Mouse (Mus musculus): ENCODE measurements around the gene Olfr611.
"Not testable (repeated sequence)": the region's sequence is repeated elsewhere in the genome, so short reads cannot be mapped to it uniquely, and the experiment has no call there.

The Olfr611 gene

GRCm38 (mm10) chr7:103520746-103521145, at the start of gene Olfr611:
TSS of gene Olfr611 (minus strand) at chr7:103520846.
- DNase-seq = not testable (repeated sequence)

DNA sequence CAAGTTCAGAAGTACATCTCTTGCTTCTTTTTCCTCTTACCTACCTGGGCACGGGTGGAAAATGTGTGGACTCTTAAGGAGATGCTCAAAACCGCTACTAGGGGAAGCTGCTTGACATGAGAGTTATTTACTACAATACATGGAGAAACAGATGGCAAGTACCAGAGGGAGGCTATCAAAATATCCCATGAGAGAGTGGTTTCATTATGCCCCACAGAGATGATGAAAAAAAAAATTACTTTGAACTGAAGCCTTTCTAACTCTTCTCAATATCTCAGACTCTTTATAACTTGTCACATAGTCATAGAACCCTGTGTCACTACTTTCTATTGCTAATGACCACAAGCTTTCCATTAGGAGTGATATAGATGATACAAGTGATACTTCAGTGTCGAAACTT, 48.4 kb upstream of the Olfr611 start, which contains the start of gene Olfr616:
Gene Olfr616, minus strand, starts transcription at position 101 of the 400 bp plus-strand sequence.
- DNase-seq = no peak

DNA sequence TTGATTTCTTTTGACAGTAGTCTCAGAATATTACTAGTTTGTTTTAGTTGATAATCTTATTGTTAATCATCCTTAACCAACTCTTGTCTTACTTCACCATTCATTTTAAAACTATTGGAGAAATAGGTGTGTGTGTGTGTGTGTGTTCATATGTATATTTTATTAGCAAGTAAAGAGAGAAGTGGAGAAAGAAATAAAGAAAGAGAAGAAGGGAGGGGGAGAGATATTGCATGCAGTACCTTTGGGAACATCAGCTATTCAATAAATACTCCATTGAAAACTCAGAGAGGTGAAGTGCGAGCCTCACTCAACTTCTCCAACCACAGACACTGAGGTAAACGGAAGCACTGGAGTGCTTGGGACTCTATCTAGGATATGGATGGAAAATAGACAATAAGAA, 35.1 kb upstream of the Olfr611 start, which contains the start of gene Olfr615:
Gene Olfr615, plus strand, starts transcription at position 301 of the 400 bp plus-strand sequence.
- no peak for DNase-seq

DNA sequence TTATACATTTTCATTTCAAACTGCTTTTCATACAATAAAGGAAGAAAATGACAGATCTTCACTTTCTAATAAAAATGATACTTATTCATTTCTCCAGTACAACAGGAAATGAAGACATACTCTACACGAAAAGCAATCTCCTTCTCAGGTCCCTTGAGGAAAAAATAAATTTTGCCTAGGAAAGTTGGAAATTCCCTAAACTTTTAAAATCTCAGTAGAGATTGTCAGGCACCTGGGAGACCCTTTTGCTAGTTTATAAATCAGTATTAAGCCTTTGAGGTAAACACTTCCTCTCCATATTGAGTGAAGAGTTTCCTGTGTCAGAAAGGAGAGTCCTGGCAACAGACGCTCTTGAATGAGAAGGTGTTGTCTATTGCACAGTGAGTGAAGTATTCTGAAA, 27.1 kb upstream of the Olfr611 start, which contains the start of gene Olfr613:
Gene Olfr613, plus strand, starts transcription at position 301 of the 400 bp plus-strand sequence.
- DNase-seq = no peak

GRCm38 (mm10) chr7:103542617-103543016, 22.0 kb upstream of the Olfr611 start, which contains the start of gene Olfr612:
TSS of gene Olfr612 (minus strand) at chr7:103542717.
- not testable (repeated sequence) for DNase-seq

- no peak for DNase-seq
Observed at GRCm38 (mm10) chr7:103512022-103512421, 8.6 kb downstream of the Olfr611 start, which contains the start of gene Olfr610. TSS of gene Olfr610 (minus strand) at chr7:103512122.

DNA sequence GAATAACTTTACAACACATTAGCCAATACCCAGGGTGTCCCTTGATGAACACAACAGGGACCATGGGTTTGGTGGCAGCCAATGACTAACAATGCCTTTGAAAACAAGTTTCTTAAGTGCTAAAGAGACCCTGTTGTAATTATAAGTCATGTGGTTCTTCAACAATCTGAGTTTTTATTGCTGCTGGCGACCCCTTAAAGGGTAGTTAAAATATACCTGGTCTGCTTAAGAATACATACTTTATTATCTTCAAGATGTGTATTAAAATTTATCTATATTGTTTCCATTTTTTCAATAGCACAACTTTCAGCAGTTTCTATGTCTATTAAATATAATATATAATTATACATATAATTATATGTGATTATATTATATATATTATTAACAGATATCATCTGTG, 22.7 kb downstream of the Olfr611 start, which contains the start of gene Olfr609:
Gene Olfr609, minus strand, starts transcription at position 101 of the 400 bp plus-strand sequence.
- no peak for DNase-seq

DNA sequence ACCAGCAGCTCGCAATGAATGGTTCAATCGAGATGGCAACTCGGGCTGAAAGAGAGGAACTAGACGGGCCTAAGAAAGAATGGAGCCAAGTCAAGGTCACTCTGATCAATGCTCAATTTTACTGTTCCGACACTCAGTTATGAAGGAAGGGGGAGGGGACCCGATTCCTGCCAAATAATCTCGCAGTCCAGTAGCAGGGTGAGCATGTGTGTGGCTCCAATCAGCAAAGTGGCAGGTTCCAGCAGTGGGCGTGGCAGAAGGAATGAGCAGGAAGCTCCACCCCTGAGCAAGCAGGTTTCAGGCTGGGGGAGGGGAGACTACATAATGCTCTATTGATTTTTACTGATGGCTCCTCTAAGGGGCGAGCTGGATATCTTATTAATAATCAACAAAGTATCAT, 43.5 kb downstream of the Olfr611 start:
- not testable (repeated sequence) for DNase-seq

DNA sequence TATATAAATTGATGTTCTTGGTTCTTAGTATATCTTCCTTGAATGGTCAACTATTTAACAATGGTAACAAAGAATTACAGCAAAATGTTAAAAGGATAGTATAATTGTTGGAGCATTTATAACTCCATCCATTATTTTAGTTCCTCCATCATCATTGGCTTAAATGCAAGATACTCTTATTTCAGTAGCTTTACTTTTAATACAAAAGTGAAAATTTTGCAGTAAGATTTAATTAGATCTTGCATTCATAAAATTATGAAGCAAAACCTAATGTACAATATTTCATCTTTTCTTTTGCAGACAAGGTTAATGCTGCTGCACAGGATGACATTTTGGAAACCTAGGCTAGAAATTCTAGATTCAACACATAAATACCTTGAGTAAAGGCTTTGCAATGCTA, 51.1 kb downstream of the Olfr611 start, which contains the start of gene Olfr608:
Gene Olfr608, plus strand, starts transcription at position 301 of the 400 bp plus-strand sequence.
- DNase-seq = no peak

Measured in liver (tissue).